Mouse (Mus musculus) left cerebral cortex, postnatal 36 days (tissue): ENCODE data around the gene Inpp5f. TPM values are rescaled to one million over a fixed set of nuclear protein-coding genes. Genes with fewer than 3 reads are reported as not detected.
"Not testable (repeated sequence)": the region's sequence is repeated elsewhere in the genome, so short reads cannot be mapped to it uniquely, and the experiment has no call there.

ENCODE experiments used
- DNase-seq, 2 experiments: peaks; one replicate each; pipeline ENCODE4 v3.0.0; 2021 to 2022; ENCODE audit warnings: low spot score in 2 of 2, mixed read lengths in 1 of 2
- intact Hi-C: fragments of 180-260 bp; cut with DNase I; formaldehyde crosslinking; loops from one replicate; pipeline ENCODE4 v1.15.1; 2025
- total RNA-seq, 2 experiments: library from RNA; stranded (reverse); gene quantifications; 2 replicates each; pipeline ENCODE4 v1.2.3; 2021

Gene Inpp5f
- total RNA-seq, 2 experiments from 2014 or later = 88.9 to 94.6 TPM

- no peak for DNase-seq
- intact Hi-C loops = no loop called here
Observed at GRCm38 (mm10) chr7:128633156-128633555, 22.0 kb downstream of the Inpp5f start.

- intact Hi-C loops = no loop called here
- DNase-seq = no peak
Observed at GRCm38 (mm10) chr7:128639925-128640485, 28.9 kb downstream of the Inpp5f start.

GRCm38 (mm10) chr7:128641571-128641970 lies 30.4 kb downstream of the Inpp5f start:
- no peak for DNase-seq
- intact Hi-C loops = no loop called here

GRCm38 (mm10) chr7:128642386-128642785 lies 31.3 kb downstream of the Inpp5f start:
- DNase-seq = no peak
- intact Hi-C loops = no loop called here

- no peak for DNase-seq
- intact Hi-C loops = no loop called here
Observed at GRCm38 (mm10) chr7:128656970-128657369, 45.8 kb downstream of the Inpp5f start.

- no peak for DNase-seq
- intact Hi-C loops = no loop called here
Observed at GRCm38 (mm10) chr7:128663906-128664305, 52.8 kb downstream of the Inpp5f start.

GRCm38 (mm10) chr7:128664861-128665377 lies 53.8 kb downstream of the Inpp5f start:
- intact Hi-C loops = loop anchor here (5.0 kb wide), 1 partner anchor 73 kb away; no protein-coding TSS in a partner anchor
- no peak for DNase-seq

- intact Hi-C loops = loop anchor here (5.0 kb wide), 1 partner anchor 75 kb away; no protein-coding TSS in a partner anchor
- DNase-seq = no peak
Observed at GRCm38 (mm10) chr7:128667788-128668187, 56.7 kb downstream of the Inpp5f start.

- intact Hi-C loops = loop anchor here (5.0 kb wide), 1 partner anchor 77 kb away; no protein-coding TSS in a partner anchor
- no peak for DNase-seq
Observed at GRCm38 (mm10) chr7:128668831-128669230, 57.7 kb downstream of the Inpp5f start.

GRCm38 (mm10) chr7:128671952-128672351 lies 60.8 kb downstream of the Inpp5f start:
- DNase-seq = peak; percentile 55 to 62
- intact Hi-C loops = loop anchor here (5.0 kb wide), 1 partner anchor 210 kb away; the partner anchor contains the start of gene Tial1

GRCm38 (mm10) chr7:128672408-128673010 lies 61.4 kb downstream of the Inpp5f start:
- DNase-seq = no peak
- intact Hi-C loops = loop anchor here (5.0 kb wide), 1 partner anchor 210 kb away; the partner anchor contains the start of gene Tial1

- DNase-seq = no peak
- intact Hi-C loops = no loop called here
Observed at GRCm38 (mm10) chr7:128678546-128678945, 67.4 kb downstream of the Inpp5f start.

- intact Hi-C loops = loop anchor here (5.0 kb wide), 1 partner anchor 96 kb away; no protein-coding TSS in a partner anchor
Observed at GRCm38 (mm10) chr7:128687821-128688564, 76.9 kb downstream of the Inpp5f start.

GRCm38 (mm10) chr7:128689347-128689746 lies 78.2 kb downstream of the Inpp5f start:
- intact Hi-C loops = loop anchor here (5.0 kb wide), 1 partner anchor 97 kb away; no protein-coding TSS in a partner anchor
- no peak for DNase-seq

More at GRCm38 (mm10) chr7:128687821-128688564, 76.9 kb downstream of the Inpp5f start:
- peak; percentile 86 to 89 for DNase-seq

GRCm38 (mm10) chr7:128690070-128690469 lies 78.9 kb downstream of the Inpp5f start:
- intact Hi-C loops = loop anchor here (1.0 to 10.0 kb wide), 6 partner anchors 216 to 453 kb away; partner anchors contain the start of genes Armc5 and Tial1
- DNase-seq = peak; percentile 90 to 92

- intact Hi-C loops = loop anchor here (1.0 to 10.0 kb wide), 6 partner anchors 216 to 454 kb away; partner anchors contain the start of genes Armc5 and Tial1
- peak; percentile 76 to 77 for DNase-seq
Observed at GRCm38 (mm10) chr7:128690796-128691195, 79.7 kb downstream of the Inpp5f start.

- intact Hi-C loops = loop anchor here (5.0 to 10.0 kb wide), 3 partner anchors 257 to 385 kb away; no protein-coding TSS in a partner anchor
- no peak for DNase-seq
Observed at GRCm38 (mm10) chr7:128692163-128692562, 81.0 kb downstream of the Inpp5f start.

GRCm38 (mm10) chr7:128694848-128695247 lies 83.7 kb downstream of the Inpp5f start:
- intact Hi-C loops = loop anchor here (5.0 to 10.0 kb wide), 3 partner anchors 260 to 388 kb away; no protein-coding TSS in a partner anchor
- no peak for DNase-seq

- intact Hi-C loops = loop anchor here (10.0 kb wide), 1 partner anchor 265 kb away; no protein-coding TSS in a partner anchor
- DNase-seq = not testable (repeated sequence)
Observed at GRCm38 (mm10) chr7:128699959-128700358, 88.8 kb downstream of the Inpp5f start.
